Mouse (Mus musculus) thymus, postnatal 4 days (tissue): ENCODE data around the gene Vmn1r157.
"Not testable (repeated sequence)": the region's sequence is repeated elsewhere in the genome, so short reads cannot be mapped to it uniquely, and the experiment has no call there.

Experiments
- DNase-seq: peaks from one replicate; pipeline ENCODE4 v3.0.0; 2021

Gene Vmn1r157

DNA sequence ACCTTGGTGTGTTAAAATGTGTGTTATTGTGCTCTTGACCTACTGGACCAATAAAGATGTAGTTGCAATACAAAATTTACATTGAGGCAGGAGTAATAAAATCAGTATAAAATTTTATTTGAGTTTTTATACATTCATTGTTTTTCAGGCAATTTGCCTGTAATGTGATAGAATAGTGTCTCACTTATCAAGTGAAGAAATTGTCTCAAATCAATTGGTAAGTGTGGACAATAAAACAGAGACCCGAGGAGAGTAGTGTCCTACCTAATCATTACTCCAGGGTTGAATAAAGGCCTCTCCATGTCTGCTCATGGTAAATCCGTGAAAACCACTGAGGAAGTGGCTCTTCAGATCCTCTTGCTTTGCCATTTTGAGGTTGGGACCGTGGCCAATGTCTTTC is at the start of gene Vmn1r157:
Vmn1r157 (plus strand) TSS at position 301 of the 400 bp plus-strand sequence.
- not testable (repeated sequence) for DNase-seq

DNA sequence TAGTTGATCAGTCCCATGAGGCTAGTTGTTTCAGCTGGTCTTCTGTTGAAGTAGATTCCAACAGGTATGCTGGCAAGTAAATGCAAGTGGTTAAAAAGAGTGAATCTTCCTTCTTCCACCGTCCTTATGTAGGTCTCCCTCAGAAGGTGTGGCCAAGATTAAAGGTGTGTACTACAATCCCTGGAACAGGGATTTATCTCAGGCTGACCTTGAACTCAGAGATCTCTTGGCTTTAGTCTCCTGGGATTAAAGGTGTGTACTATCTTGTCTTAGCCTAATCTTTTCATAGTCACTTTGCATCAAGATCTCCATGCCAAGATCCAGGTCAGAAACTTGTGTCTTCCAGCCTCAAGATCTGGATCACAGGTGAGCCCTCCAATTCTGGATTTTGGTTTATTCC is 41.9 kb upstream of the Vmn1r157 start, which contains the start of gene Gm4567:
Gm4567 (minus strand) TSS at position 101 of the 400 bp plus-strand sequence.
- DNase-seq = not testable (repeated sequence)

DNA sequence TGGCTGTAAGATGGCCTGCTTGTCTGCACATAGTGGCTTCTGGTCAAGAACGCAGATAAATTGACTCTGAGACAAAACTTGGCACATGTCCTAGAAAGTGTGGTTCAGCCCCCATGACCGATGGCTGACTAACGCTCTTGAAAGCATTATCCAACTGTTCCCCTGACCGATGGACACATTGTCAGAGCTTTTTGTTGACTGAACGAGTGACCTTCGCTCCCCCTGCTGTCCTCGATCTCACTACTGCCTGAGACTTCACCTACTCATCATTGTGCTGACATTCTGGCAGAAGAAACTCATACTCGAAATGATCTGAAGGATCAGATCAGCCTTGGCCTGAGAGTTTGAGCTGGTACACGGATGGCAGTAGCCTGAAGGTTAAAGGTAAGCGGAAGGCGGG is 14.5 kb downstream of the Vmn1r157 start:
- DNase-seq = not testable (repeated sequence)

DNA sequence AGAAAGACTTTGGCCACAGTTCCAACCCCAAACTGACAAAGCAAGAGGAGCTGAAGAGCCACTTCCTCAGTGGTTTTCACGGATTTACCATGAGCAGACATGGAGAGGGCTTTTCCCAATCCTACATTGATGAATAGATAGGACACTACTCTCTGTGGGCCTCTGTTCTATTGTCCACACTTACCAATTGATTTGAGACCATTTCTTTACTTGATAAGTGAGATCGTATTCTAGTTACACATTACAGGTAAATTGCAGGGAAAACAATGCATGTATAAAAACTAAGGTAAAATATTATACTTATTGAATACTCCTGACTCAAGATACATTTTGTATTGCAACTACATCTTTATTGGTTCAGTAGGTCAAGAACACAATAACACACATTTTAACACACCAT is 29.2 kb downstream of the Vmn1r157 start, which contains the start of gene Vmn1r158:
Vmn1r158 (minus strand) TSS at position 101 of the 400 bp plus-strand sequence.
- DNase-seq = not testable (repeated sequence)
